Mouse (Mus musculus): ENCODE data around the gene Ramp3.

Ramp3 gene

DNA sequence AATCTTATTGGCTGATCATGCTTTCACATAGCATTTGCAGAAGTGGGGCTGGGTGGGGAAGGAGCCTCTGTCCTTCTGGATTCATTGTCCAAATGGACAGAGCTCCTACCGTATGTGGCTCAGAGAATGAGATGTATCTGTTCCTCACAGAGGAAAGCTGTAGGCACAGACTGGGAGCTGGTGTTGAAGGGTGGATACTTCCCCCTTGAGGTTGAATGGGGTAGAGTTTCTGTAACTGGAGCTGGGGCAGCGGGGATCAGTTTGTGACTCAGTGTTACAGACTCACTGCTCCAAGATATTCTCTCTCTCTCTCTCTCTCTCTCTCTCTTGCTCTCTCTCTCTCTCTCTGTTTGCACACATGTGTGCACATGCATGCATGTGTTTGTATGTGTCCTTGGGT lies 11.7 kb downstream of the Ramp3 start:
- no peak for DNase-seq (ENCODE audit: low read depth, low spot score)

DNA sequence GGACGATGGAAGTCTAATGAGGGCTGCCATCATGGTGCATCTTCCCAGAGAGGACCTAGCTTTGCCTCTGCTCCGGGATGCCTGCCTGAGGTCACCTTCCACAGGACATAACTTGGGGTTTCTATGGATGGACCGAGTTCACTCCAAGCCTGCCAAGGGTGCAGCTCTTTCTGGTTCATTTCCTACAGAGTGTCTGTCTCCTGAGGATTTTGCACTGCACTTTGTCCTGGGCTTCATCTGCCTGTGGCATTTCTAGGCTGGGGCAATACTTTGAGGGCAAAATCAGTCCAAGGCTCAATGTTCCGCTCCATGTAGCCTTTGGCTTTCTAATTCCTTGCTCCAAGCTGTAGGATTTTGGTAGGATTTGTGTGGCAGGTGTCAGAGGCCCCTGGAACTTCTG lies 12.5 kb downstream of the Ramp3 start:
- no peak for DNase-seq (ENCODE audit: low read depth, low spot score)

DNA sequence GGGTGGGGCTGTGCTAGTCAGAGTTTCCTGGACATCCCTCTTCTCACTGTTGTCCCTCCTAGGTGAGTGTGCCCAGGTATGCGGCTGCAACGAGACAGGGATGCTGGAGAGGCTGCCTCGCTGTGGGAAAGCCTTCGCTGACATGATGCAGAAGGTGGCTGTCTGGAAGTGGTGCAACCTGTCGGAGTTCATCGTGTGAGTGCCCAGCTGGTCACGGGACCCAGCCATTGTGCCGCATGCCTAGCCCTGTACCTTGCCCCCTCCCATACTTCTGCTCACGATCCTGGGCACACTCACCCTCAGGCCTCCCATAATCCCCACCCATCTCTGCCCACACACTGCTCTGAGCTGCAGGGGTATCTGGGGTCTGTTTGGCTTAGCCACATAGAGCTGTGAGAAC lies 16.4 kb downstream of the Ramp3 start:
- DNase-seq (ENCODE audit: low read depth, low spot score) = no peak

DNA sequence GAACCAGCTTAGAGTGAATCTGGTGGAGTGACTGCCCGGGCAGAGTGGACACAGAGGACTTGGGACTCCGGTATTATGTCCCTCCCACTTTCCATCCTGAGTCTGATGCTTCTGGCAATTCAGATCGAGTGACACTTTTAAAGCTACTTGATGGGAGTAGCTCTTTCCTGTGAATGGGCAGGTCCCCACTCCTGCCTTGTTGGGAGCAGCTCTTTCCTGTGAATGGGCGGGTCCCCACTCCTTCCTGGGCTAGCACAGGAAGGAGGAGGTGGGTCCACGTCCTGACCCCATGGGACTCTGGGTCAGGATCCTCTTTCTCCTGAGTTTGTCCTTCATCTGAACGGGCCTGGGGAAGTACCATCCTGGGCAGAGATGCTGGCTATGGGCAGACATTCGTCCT lies 17.1 kb downstream of the Ramp3 start:
- no peak for DNase-seq (ENCODE audit: low read depth, low spot score)

DNA sequence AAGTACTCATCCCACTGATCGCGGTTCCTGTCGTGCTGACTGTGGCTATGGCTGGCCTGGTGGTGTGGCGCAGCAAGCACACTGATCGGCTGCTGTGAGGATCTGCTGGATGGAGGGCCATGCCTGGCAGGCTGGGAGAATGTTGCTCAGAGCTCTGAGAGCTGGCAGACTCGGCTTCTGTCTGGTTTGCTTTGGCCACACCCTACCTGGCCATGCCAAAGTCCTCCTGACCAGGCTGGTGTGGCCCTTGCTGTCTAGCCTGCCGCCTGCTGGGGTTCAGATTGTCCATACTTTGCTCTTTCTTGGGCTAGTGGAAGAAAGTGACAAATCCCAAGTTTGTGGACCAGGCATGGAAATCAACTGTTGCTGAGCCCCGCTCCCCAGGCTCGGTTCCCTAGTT lies 18.3 kb downstream of the Ramp3 start:
- DNase-seq (ENCODE audit: low read depth, low spot score) = no peak

DNA sequence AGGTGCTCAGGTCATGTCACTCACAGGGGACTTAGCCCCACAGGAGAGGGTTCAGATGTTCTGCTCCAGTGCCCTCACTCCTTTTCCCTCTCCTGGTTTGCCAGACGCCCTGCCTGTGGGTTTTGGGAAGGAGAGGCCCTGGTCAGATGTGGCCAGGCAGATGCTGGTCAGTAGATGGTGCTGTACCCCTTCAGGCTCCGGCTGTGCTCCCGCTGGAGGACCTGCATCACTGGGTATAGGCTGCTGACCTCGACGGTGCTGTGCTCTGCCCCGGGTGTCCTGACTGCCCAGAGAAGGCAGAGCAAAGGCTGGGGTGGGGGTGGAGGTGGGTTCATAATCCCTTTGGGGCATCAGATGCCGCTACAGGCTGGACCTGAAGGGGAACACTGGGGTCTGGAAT lies 19.2 kb downstream of the Ramp3 start:
- DNase-seq (ENCODE audit: low read depth, low spot score) = no peak

DNA sequence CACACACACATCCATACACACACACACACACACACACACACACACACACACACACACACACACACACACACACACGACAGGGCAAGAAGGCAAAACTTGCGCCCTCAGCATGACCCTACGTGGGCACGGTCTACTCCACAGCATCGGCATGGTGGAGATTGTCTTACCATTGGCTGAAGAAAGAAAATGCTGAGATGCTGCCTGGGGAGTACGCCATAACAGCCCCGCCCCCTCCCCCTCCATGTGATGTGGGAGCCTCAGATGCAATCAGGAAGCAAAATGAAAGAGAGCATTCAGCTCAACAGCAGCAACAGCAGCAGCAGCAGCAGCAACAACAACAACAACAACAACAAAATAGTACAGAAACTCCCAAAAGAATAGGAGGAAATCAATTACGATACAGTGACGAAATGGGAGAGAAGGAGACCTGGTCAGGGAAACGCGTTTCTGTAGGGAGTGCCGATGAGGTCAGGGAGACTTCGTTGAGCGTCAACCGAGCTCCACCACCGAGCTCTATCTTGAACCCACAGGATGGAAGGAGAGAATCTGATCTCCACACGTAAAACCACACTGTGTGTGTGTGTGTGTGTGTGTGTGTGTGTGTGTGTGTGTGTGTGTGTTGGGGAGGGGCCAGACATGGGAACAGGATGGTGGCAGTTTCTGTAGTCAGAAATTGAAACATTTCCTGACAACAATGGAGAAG lies 21.5 kb downstream of the Ramp3 start:
- peak; percentile 42 for DNase-seq (ENCODE audit: low read depth, low spot score)

DNA sequence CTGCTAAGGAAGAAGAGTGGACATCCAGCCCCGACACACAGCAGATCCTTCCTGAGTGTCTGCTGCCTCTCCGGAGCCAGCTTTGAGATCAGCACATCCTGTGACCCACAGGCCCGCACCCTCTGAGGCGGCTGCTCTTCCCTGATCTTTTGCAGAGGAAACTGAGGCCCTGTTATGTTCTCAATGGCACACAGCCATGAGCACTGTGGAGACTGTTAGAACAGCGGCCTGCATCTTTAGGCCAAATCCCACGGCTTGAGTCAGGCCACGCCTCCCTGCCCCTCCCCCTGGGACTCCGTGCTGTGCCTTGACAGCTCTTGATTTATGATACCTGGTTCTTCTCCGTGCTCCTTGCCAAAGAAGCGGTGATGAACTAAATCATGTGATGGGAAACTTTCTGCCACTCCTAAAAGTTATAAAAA lies 22.1 kb downstream of the Ramp3 start:
- DNase-seq (ENCODE audit: low read depth, low spot score) = peak; percentile 88

DNA sequence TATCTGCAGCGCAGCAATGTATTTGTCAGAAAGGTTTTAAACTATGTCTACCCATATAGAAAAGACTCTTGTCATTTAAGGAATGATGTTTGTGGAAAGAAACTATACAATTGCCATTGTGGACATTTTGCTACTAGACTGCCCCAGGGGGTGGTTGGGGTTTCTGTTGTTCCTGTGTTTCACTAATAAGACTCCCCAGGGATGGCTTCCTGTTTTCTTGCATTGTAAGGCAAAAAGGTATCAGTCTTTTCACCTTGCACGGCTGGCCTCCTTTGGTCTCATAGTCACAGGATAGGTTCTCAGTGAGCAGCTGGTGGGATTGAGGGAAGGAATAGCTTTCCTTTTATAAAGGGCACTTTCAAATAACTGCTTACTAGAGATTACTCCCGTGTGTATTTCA lies 26.4 kb downstream of the Ramp3 start:
- no peak for DNase-seq (ENCODE audit: low read depth, low spot score)

DNA sequence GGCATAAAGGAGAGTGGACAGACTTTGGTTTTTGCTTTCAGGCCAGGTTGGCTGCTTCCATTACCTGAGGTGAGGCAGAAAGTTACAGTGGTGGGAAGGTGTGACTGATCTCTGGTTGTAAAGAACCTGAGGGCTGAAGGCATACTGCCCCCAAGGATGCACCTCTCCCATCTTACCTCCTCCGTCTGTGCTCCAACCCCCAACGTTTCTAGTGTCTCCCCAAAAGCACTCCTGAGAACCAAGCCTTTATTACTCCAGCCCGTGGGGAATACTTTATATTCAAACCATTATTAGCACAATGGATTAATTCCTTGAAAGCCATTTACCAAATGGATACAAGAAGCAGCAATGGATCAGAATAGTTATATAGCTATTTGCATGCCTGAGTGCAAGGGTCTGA lies 30.6 kb downstream of the Ramp3 start:
- no peak for DNase-seq (ENCODE audit: low read depth, low spot score)

DNA sequence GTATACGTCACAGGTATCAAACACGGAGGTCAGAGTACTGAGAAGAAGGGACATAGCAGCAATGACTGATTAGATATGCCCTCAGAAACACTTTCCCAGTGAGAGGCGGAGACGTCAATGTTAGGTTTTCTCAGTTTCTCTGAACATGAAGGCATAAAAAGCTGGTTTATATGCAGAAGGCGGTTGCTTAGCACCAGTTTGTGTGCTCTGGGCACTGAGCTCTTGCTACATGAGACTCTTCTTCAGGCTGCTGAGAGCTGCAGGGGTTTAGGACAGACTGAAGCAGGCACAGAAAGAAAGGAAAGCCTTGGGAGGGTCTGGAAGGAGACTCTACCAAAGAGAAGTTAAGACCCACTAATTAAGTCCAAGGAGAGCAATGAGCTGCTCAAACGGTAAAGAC lies 34.0 kb downstream of the Ramp3 start:
- no peak for DNase-seq (ENCODE audit: low read depth, low spot score)

DNA sequence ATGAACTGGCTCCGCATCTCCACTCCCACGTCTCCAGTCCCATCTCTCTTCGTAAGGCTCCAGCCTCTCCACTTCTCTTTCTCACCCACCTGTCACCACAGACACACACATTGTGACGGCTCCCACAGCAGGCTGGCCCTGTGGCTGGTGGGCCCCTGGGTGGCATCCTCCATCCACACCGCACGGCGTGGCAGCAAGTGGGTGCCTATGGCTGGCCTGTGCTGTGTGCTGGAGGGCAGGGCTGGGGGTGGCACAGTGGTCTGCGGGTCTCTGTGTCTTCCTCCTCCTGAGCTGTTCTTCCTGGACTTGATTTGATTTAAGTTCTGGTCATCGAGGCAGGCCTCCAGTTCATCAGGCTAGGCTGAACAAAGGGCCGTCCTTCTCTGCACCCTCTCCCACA lies 35.8 kb downstream of the Ramp3 start:
- no peak for DNase-seq (ENCODE audit: low read depth, low spot score)

DNA sequence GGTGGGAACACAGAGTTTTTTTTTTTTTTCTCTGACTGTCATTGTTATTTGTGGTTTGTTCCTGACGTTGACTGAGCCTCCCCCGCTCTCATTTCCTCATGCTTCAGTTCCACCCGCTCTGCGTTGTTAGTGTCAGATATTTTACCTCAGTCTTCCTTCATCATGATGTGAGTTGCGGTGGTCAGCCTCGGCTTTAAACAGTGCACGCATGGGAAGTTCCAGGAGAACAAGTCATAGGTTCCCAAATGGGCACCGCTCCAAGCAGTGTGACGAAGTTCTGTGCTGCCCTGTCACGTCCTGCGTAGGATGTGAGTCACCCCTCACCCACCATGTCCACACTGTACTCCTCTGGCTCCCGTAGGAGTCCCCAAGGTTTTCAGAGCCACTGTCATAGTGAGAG lies 36.9 kb downstream of the Ramp3 start:
- DNase-seq (ENCODE audit: low read depth, low spot score) = no peak

DNA sequence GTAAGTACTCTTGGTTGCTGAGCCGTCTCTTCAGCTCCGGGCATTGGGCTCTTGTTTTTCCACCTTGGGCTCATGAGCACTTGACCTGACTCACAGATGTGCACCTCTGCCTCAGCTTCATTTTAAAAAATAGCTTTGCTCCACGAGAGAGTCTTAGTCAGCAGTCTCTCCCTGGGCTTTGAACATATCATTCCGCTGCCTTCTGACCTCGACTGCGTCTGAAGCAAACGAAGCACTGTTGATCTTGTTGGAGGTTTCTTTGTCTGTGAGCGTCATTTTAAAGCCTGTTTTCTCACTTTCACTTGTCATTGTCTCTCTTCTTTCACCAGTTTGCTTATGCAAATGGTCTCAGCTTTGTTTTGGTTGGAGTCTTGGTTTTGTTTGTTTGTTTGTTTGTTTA lies 38.2 kb downstream of the Ramp3 start:
- DNase-seq (ENCODE audit: low read depth, low spot score) = no peak

DNA sequence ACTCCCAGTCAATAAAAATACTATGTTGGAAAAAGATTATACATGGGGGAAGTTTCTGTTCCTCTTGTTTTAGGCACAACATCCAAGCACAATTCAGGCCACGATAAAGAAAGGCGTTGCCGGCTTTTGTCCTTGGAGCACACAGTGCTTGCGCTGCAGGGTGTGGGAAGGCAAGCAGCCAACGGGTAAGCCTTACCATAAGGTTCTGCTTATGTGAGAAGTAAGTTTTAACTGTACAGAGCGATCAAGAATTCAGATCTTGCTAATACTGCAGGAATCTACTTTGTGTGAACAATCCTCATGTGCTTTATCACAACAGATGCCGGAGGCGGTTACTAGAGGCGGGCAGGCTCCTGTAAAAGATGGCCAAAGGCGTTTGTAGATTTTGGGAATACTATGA lies 39.4 kb downstream of the Ramp3 start:
- DNase-seq (ENCODE audit: low read depth, low spot score) = peak; percentile 36

DNA sequence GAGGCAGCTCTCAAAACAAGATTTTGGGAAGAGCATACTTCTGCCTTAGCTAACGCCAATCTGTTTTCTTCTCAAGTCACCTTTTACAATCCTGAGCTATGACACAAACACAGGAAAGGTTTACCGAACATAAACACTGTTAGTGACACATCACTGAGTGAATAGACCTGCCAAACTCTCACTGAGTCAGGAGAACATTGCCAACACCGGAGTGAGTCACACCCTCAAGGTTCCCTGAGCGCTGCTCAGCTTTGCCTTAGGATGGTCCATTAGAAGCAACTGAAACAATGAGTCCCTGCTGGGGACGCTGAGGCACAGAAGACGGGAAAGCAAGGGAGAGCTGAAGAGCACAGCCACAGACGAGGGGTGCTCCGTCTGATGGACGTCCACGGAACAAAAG lies 40.0 kb downstream of the Ramp3 start:
- no peak for DNase-seq (ENCODE audit: low read depth, low spot score)

DNA sequence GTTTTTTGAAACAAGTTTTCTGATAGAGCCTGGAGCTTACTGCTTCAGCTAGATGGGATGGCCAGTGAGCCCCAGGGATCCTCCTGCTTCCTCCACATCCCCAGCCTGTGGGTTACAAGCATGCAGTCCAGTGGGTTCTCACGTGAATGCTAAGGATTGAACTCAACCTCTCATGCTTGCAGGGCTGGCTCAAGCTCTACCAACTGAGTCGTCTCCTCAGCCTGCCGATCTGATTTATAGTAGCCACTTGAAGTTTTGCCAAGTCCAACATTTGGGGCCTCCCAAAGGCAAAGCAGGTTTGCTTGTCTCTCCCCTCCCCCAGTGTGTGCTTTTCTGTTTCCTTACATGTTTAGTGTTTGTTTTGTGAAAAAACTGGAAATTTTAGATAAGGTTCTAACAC lies 43.9 kb downstream of the Ramp3 start:
- DNase-seq (ENCODE audit: low read depth, low spot score) = no peak

DNA sequence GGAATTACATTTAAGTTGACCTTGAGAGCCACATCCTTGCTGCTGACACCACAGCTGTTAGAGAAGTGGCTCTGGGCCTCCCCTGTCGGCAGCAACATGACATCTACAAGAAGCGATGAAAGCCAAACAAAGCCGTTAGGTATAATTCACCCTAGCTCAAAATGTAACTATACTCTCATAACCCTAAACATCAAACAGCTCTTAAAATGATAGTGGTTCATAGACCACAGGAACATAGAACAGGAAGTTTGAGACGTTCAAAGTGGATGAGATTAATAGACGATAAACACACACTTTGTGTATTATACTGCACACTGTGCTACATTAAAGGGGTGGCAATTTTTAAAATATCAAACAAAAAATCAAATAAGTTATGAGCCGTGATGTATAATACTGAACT lies 46.5 kb downstream of the Ramp3 start:
- DNase-seq (ENCODE audit: low read depth, low spot score) = no peak

DNA sequence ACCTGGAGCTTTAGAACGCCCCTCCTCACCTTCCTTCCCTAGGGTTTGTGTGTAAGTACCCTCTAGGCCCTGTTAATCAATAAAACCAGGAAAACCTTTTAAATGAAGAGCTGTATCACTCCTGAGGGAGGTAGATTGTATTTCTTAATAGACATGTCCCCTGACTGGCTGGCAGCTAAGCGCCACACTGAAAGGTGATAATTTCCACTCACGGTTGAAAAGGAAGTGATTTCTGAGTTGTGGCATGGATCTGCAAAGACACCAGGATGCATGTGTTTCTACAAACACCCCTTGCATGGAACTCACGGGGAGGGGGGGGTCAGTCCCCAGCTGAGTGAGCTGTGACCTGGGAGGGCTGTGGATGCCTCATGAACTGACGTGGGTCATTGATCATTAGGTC lies 47.2 kb downstream of the Ramp3 start:
- no peak for DNase-seq (ENCODE audit: low read depth, low spot score)

DNA sequence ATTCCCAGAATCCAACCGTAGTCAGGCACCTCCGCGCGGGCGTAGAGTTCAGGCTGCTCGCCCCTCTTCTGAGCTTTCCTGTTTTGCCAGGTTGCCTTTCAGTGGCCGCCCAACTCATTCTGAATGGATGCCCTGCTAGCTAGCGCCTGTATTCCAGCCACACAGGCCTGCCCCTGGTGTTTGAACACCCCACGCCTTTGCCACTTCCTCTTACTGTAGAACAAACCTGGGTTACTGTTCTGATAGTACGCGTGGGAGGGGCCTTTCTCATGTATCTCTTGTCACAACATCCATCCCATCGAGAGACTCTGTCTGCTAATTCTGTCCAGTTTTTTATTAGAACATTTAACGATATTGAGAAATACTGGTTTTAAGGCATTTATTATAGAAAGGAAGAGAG lies 48.5 kb downstream of the Ramp3 start:
- no peak for DNase-seq (ENCODE audit: low read depth, low spot score)

DNA sequence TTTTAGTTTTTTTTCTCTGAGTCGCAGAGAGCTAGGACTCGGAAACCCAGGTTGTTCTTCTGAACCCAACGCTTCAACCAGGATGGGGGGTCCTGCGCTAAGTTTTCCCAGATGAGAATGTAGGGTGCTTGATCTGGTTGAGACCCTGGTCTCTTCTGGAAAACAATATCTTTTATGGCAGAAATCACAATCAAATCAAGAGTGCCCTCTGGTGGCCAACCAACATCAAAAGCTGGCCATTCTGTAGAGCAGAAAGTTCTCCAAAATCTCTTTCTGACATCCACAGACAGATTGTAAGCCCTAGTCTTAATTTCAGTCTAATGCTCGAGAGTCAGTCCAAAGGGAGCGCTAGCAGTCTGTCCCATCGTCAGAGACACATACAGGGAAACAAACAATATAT lies 50.1 kb downstream of the Ramp3 start:
- no peak for DNase-seq (ENCODE audit: low read depth, low spot score)

DNA sequence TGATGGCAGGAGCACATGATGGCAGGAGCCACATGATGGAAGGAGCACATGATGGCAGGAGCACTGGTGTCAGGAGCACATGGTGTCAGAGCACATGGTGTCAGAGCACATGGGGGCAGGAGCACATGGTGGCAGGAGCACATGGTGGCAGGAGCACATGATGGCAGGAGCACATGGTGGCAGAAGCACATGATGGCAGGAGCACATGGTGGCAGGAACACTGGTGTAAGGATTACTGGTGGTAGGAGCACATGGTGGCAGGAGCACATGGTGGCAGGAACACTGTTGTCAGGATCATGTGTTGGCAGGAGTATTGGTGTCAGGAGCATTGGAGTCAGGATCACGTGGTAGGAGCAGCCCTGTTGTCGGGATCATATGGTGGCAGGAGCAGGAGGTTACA lies 52.1 kb downstream of the Ramp3 start:
- DNase-seq (ENCODE audit: low read depth, low spot score) = peak; percentile 26

DNA sequence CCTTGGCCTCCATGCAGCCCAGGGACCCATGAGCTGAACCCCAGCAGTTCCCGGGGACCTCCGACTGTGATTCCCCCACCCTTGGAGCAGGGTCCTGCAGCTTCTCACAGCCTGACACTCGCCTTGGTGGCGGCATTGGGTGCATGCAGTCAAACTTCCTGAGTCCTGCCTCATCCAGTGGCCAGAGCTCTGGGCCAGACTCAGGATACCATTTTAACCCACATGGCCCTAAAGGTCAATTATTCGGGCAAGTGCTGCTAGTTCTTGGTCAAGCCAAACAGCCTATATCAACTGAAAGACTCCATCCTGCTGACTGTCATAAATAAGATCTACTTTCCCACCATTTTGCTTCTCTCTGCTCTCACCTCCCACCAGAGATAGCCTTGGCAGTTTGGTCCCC lies 62.4 kb downstream of the Ramp3 start:
- DNase-seq (ENCODE audit: low read depth, low spot score) = no peak

DNA sequence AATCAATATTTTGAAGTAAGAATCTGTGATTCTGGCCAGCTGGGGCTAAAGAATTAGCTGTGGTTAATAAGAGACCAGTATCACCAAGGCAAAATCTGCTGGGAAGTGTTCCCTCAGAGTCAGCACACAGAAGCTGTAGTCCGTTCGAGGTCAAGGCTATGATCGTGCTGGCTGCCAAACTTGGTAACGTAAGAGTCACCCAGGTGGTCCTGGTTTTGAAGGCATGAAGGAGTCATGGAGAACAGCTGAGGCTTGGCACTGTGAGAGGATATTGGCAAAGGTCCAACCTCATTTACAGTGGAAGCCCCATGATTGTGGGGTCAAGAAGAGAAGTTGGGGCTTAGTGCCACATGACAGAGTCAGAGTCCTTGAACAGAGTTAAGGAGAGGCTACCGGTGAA lies 68.6 kb downstream of the Ramp3 start:
- no peak for DNase-seq (ENCODE audit: low read depth, low spot score)
